Mouse (Mus musculus) megakaryocyte progenitor cell, adult 5-6 weeks (primary cell): ENCODE data around the gene Gnaz. TPM values are rescaled to one million over a fixed set of nuclear protein-coding genes. Genes with fewer than 3 reads are reported as not detected.
A peak's percentile ranks its signal among the peaks of the same experiment; 100 is the strongest.
"Not testable (repeated sequence)": the region's sequence is repeated elsewhere in the genome, so short reads cannot be mapped to it uniquely, and the experiment has no call there.

Source experiments
- ATAC-seq: replicated peaks from 2 replicates; pipeline ENCODE4 v1.8.0; 2016; ENCODE audit warnings: mild to moderate bottlenecking, moderate TSS enrichment, inconsistent platforms; ENCODE audit not compliant: poor library complexity
- total RNA-seq, 2 experiments: library from RNA; stranded (forward) in 1 of 2; stranded (reverse) in 1 of 2; fragments of 157-497, 149-512 nt in 1 of 2; fragments of 200-1000 nt in 1 of 2; gene quantifications; 2 replicates each; pipeline versions ENCODE4 v1.2.3 to v1.2.4; 2015 to 2017

Gnaz gene
- total RNA-seq, 2 experiments from 2014 or later = 0.12 to 0.17 TPM

- ATAC-seq = no peak
Observed at GRCm38 (mm10) chr10:75026491-75026890, 59.5 kb downstream of the Gnaz start.

- peak; percentile 59 for ATAC-seq
Observed at GRCm38 (mm10) chr10:75028743-75029142, 61.8 kb downstream of the Gnaz start.

GRCm38 (mm10) chr10:75029677-75030076, 62.7 kb downstream of the Gnaz start:
- no peak for ATAC-seq

- ATAC-seq = no peak
Observed at GRCm38 (mm10) chr10:75030234-75030633, 63.3 kb downstream of the Gnaz start.

- ATAC-seq = no peak
Observed at GRCm38 (mm10) chr10:75031345-75032114, 64.6 kb downstream of the Gnaz start.

- no peak for ATAC-seq
Observed at GRCm38 (mm10) chr10:75032395-75032794, 65.4 kb downstream of the Gnaz start, which contains the start of gene Rsph14. Gene Rsph14 (minus strand): TSS chr10:75032586.

- peak; percentile 93 for ATAC-seq
Observed at GRCm38 (mm10) chr10:75036883-75037379, 70.0 kb downstream of the Gnaz start, which contains the start of gene Rab36. Gene Rab36 (plus strand): TSS chr10:75037058.

GRCm38 (mm10) chr10:75042060-75042459, 75.1 kb downstream of the Gnaz start:
- not testable (repeated sequence) for ATAC-seq

GRCm38 (mm10) chr10:75044459-75044858, 77.5 kb downstream of the Gnaz start:
- ATAC-seq = peak; percentile 21

GRCm38 (mm10) chr10:75045831-75046230, 78.9 kb downstream of the Gnaz start:
- peak; percentile 49 for ATAC-seq

- ATAC-seq = no peak
Observed at GRCm38 (mm10) chr10:75048711-75049110, 81.7 kb downstream of the Gnaz start.

- no peak for ATAC-seq
Observed at GRCm38 (mm10) chr10:75051364-75052074, 84.5 kb downstream of the Gnaz start.

GRCm38 (mm10) chr10:75052902-75053301, 85.9 kb downstream of the Gnaz start:
- no peak for ATAC-seq

- no peak for ATAC-seq
Observed at GRCm38 (mm10) chr10:75053655-75054054, 86.7 kb downstream of the Gnaz start.

GRCm38 (mm10) chr10:75054125-75054524, 87.1 kb downstream of the Gnaz start:
- ATAC-seq = peak; percentile 36

GRCm38 (mm10) chr10:75055672-75056071, 88.7 kb downstream of the Gnaz start:
- ATAC-seq = peak; percentile 63

- 0 out of 2 replicates have a peak, but pooled peaks have one; percentile 9 for ATAC-seq
Observed at GRCm38 (mm10) chr10:75056255-75056654, 89.3 kb downstream of the Gnaz start.

- ATAC-seq = no peak
Observed at GRCm38 (mm10) chr10:75058336-75058735, 91.4 kb downstream of the Gnaz start.

- ATAC-seq = no peak
Observed at GRCm38 (mm10) chr10:75058761-75059395, 91.9 kb downstream of the Gnaz start.

- peak; percentile 53 for ATAC-seq
Observed at GRCm38 (mm10) chr10:75059396-75059795, 92.4 kb downstream of the Gnaz start.

- ATAC-seq = peak; percentile 55
Observed at GRCm38 (mm10) chr10:75060217-75060842, 93.4 kb downstream of the Gnaz start, which contains the start of gene Bcr. Gene Bcr (plus strand): TSS chr10:75060592.
